Mouse (Mus musculus): Measurements from ENCODE around the gene 4930524B15Rik. TPM values are rescaled to one million over a fixed set of nuclear protein-coding genes. Genes with fewer than 3 reads are reported as not detected.
"Not testable (repeated sequence)": the region's sequence is repeated elsewhere in the genome, so short reads cannot be mapped to it uniquely, and the experiment has no call there.

Gene 4930524B15Rik
- polyA plus RNA-seq, 1 experiment from 2014 or later = not detected

DNA sequence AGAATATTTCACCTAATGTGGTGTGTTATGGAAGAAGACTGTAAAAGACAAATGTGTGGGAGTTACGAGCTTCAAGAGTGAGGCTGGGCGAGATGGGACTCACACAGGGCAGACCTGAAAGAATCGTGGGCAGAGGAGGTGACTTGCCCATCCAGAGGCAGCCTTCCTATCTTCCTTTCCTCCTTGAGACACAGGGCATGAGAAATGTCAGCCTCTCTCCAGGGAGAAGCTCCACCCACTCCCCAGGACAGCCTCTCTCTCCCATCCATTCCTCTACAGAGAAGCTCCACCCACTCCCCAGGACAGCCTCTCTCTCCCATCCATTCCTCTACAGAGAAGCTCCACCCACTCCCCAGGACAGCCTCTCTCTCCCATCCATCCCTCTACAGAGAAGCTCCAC is 42.7 kb downstream of the 4930524B15Rik start:
- WGBS = 88% methylated on average over 3 of the region's 3 CpGs
- H3K27me3 ChIP-seq (replicated peaks; ENCODE audit: control insufficient read depth, insufficient read depth, low read length); H3K4me2 ChIP-seq (ENCODE audit: low read depth, low read length); H3K9ac ChIP-seq (ENCODE audit: low read depth, low read length); H3K4me1 ChIP-seq (ENCODE audit: control insufficient read depth, insufficient read depth, low read length); H3K27ac ChIP-seq (ENCODE audit: low read length); H3K9me3 ChIP-seq (ENCODE audit: control insufficient read depth, low read length); H3K36me3 ChIP-seq (ENCODE audit: control insufficient read depth, insufficient read depth, low read length); ATAC-seq; H3K4me3 ChIP-seq (ENCODE audit: low read length): not testable (repeated sequence)

DNA sequence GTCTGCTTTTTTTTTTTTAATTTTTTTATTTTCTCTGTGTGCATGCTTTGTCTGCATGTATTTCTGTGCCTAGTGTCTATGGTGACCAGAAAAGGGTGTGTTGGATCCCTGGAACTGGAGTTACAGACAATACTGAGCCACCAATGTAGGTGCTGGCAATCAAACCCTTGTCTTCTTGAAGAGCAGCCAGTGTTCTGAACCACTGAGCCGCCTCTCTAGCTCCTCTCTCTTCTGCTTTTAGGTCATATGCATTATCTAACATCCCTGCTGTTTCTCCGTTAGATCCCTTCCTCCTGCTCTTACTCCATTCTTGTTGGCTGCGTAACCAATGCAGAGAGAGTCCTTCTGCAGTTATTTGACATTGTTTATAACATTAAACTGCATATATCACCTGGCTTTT is 43.5 kb downstream of the 4930524B15Rik start:
- 66% methylated on average over 3 of the region's 3 CpGs for WGBS
- no peaks in the 10 kb centered on the region for H3K4me1 ChIP-seq (ENCODE audit: control insufficient read depth, insufficient read depth, low read length)
- no peak overlapping the region for H3K27ac ChIP-seq (ENCODE audit: low read length)
- H3K9ac ChIP-seq (ENCODE audit: low read depth, low read length) = no peak overlapping the region
- no peak overlapping the region for H3K4me2 ChIP-seq (ENCODE audit: low read depth, low read length)
- H3K36me3 ChIP-seq (ENCODE audit: control insufficient read depth, insufficient read depth, low read length) = no peaks in the 10 kb centered on the region
- no peak overlapping the region for H3K4me3 ChIP-seq (ENCODE audit: low read length)
- 0 out of 2 replicates have a peak, but pooled peaks cover 3% of the 10 kb centered on the region for H3K27me3 ChIP-seq (replicated peaks; ENCODE audit: control insufficient read depth, insufficient read depth, low read length)
- H3K9me3 ChIP-seq (ENCODE audit: control insufficient read depth, low read length) = 0 out of 2 replicates have a peak, but pooled peaks cover 4% of the 10 kb centered on the region
- ATAC-seq = no peak

DNA sequence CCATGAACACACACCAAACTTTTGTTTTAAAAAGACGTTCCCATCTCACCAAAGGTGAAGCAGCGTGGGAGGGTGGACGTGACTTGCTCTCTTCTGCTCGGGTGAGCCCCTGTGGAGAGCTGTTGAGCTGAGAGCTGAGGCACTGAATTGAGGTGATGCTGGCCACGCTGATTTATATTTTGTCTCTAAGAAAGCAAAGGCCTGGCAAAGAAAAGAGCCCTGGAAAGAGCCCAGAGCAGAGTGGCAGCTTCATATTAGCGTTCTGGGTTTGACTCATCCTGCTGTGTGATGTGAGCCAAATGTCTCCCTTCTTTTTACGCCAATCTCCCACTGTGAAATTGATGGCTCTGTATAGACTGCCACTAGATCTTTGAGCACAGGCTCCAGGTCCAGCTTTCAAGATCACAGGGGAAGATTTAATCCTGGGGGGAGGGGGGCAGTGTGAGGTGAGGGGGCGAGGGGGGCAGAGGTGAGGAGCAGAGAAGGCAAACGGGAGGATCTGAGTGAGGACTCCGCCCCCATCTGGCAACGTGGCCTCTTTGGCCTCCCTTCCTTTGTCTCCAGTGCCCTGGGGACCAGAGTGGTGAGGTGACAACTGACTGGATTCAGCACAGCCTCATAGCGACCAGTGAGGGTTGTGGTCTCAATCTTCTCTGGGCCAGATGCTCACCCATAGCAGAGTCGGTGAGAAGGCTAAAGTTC is 44.7 kb downstream of the 4930524B15Rik start:
- WGBS = 30% methylated on average over 13 of the region's 13 CpGs
- no peaks in the 10 kb centered on the region for H3K4me1 ChIP-seq (ENCODE audit: control insufficient read depth, insufficient read depth, low read length)
- no peak overlapping the region for H3K27ac ChIP-seq (ENCODE audit: low read length)
- no peak overlapping the region for H3K9ac ChIP-seq (ENCODE audit: low read depth, low read length)
- H3K4me3 ChIP-seq (ENCODE audit: low read length) = no peak overlapping the region
- H3K27me3 ChIP-seq (replicated peaks; ENCODE audit: control insufficient read depth, insufficient read depth, low read length) = no peaks in the 10 kb centered on the region
- no peak; the same call in 1 of the 2 replicates for ATAC-seq
- H3K4me2 ChIP-seq (ENCODE audit: low read depth, low read length) = no peak overlapping the region
- 0 out of 2 replicates have a peak, but pooled peaks cover 4% of the 10 kb centered on the region for H3K9me3 ChIP-seq (ENCODE audit: control insufficient read depth, low read length)
- no peaks in the 10 kb centered on the region for H3K36me3 ChIP-seq (ENCODE audit: control insufficient read depth, insufficient read depth, low read length)

DNA sequence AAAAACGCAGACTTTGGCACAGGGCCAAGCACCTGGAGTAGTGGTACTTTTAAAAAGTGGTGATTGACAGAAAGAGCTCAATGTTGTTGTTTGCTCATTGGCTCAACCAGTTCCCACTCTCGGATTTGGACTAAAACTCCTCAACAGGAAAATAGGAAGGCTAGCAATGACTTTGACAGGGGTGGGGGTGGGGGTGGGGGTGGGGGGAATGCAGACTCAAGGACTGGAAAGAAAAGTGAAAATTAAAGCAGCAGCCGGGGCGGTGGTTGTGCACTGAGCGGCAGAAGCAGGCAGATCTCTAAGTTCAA is 45.2 kb downstream of the 4930524B15Rik start:
- Histone ChIP-seq H3K36me3 (ENCODE audit: control insufficient read depth, insufficient read depth, low read length) (no peaks in the 10 kb centered on the region), H3K4me3 (ENCODE audit: low read length) (no peak overlapping the region), H3K4me1 (ENCODE audit: control insufficient read depth, insufficient read depth, low read length) (no peaks in the 10 kb centered on the region), H3K27me3 (replicated peaks; ENCODE audit: control insufficient read depth, insufficient read depth, low read length) (no peaks in the 10 kb centered on the region), H3K9ac (ENCODE audit: low read depth, low read length) (no peak overlapping the region), H3K4me2 (ENCODE audit: low read depth, low read length) (no peak overlapping the region), H3K27ac (ENCODE audit: low read length) (no peak overlapping the region), H3K9me3 (ENCODE audit: control insufficient read depth, low read length) (0 out of 2 replicates have a peak, but pooled peaks cover 4% of the 10 kb centered on the region)
- ATAC-seq = no peak
- 66% methylated on average over 5 of the region's 5 CpGs for WGBS

DNA sequence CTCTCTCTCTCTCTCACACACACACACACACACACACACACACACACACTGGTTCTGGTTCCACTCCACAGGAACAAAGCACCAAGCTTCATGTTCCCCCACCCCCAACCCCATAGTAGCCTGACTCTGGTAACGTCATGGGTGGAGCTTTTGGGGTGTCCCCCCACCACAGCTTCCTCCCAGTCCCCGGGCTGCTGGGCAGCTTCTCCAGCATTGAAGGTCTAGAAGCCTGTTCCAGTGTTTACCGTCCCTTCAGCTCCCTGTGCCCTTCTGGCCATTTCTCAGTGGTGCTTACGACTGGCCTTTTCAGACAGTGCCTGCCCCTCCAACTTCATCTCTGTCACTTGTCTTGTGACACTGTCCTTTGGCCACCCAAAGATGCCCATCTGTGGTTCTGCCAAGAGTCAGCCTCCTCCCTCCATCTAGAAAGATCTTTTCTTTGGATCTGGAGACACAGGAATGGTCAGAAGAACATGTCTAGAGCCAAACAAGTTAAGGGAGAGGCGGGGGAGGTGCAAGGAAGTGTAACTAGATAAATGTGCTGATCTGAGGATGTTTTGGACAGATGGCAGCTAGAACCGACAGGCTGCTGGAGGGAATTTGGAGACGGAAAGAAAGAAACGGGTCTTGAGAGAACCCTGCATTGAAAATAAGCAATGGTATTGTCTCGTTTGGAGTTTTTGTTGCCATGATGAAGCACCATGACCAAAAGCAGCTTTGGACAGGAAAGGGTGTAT is 46.6 kb downstream of the 4930524B15Rik start:
- 59% methylated on average over 9 of the region's 9 CpGs for WGBS
- Histone ChIP-seq H3K4me1 (ENCODE audit: control insufficient read depth, insufficient read depth, low read length) (no peaks in the 10 kb centered on the region), H3K27me3 (replicated peaks; ENCODE audit: control insufficient read depth, insufficient read depth, low read length) (no peaks in the 10 kb centered on the region), H3K4me3 (ENCODE audit: low read length) (no peak overlapping the region), H3K9me3 (ENCODE audit: control insufficient read depth, low read length) (no peaks in the 10 kb centered on the region), H3K9ac (ENCODE audit: low read depth, low read length) (no peak overlapping the region), H3K36me3 (ENCODE audit: control insufficient read depth, insufficient read depth, low read length) (no peaks in the 10 kb centered on the region), H3K4me2 (ENCODE audit: low read depth, low read length) (no peak overlapping the region), H3K27ac (ENCODE audit: low read length) (no peak overlapping the region)
- no peak for ATAC-seq

DNA sequence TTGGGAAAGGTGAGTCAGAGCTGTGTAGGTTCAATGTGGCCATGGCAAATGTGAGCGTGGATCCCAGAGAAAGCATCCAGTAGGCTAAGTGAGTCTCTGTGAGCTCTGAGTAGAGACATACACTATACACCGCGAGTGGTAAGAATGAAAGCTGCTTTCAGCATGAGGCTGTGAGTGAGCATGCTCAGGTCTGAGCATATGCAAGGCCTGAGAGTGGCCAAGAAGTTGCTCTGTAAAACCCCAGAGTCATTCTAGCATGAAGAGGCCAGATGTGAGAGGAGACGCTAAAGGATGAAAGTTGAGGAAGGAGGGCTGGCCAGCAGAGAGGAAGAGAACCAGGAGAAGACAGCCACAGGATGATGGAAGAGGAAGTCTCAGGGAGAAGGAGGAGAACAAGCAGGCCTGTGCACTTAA is 47.6 kb downstream of the 4930524B15Rik start:
- Histone ChIP-seq H3K27ac (ENCODE audit: low read length) (no peak overlapping the region), H3K9ac (ENCODE audit: low read depth, low read length) (no peak overlapping the region), H3K36me3 (ENCODE audit: control insufficient read depth, insufficient read depth, low read length) (no peaks in the 10 kb centered on the region), H3K4me2 (ENCODE audit: low read depth, low read length) (no peak overlapping the region), H3K27me3 (replicated peaks; ENCODE audit: control insufficient read depth, insufficient read depth, low read length) (no peaks in the 10 kb centered on the region), H3K9me3 (ENCODE audit: control insufficient read depth, low read length) (no peaks in the 10 kb centered on the region), H3K4me1 (ENCODE audit: control insufficient read depth, insufficient read depth, low read length) (no peaks in the 10 kb centered on the region), H3K4me3 (ENCODE audit: low read length) (no peak overlapping the region)
- WGBS = 80% methylated on average over 4 of the region's 4 CpGs
- ATAC-seq = no peak

DNA sequence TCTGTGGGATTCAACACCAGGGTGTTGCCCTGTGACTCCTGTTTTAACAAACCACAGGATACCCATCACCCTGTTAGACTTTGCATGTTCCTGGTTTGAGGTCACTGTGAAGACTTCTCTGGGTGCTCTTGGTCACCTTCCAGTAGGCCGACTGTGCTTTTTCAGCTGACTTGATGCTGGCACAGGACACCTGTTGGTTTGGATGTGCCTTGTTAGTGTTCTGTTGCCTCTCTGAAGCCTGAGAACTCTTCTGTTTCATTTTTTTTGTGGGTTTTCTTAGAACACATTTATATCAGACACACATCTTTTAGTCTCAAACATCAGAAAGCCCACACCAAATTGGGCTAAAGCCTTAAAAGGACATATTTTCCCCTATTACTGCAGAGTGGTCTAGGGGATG is 48.2 kb downstream of the 4930524B15Rik start:
- Histone ChIP-seq H3K4me3 (ENCODE audit: low read length) (no peak overlapping the region), H3K27ac (ENCODE audit: low read length) (no peak overlapping the region), H3K9me3 (ENCODE audit: control insufficient read depth, low read length) (no peaks in the 10 kb centered on the region), H3K36me3 (ENCODE audit: control insufficient read depth, insufficient read depth, low read length) (no peaks in the 10 kb centered on the region), H3K9ac (ENCODE audit: low read depth, low read length) (no peak overlapping the region), H3K27me3 (replicated peaks; ENCODE audit: control insufficient read depth, insufficient read depth, low read length) (no peaks in the 10 kb centered on the region), H3K4me1 (ENCODE audit: control insufficient read depth, insufficient read depth, low read length) (no peaks in the 10 kb centered on the region), H3K4me2 (ENCODE audit: low read depth, low read length) (no peak overlapping the region)
- no peak for ATAC-seq
- 90% methylated on average over 1 of the region's 1 CpGs for WGBS

DNA sequence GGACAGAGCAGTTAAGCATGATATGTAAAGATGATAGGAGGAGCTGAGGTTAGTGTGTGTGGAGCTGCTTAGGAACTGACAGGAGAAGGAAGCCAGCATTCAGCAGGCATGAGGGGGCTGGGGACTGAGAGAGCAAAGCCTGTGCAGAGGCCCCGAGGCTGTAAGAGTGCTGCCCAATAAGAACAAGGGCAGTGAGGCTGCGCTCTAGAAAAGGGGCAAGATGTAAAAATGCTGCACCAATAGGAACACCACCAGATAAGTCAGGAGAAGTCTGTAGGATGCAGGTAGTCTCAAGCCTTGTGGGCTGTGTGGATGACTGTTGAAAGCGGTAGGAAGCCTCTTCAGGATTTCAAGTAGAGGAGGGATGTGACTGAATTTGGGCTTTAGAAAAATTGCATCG is 52.8 kb downstream of the 4930524B15Rik start:
- no peak for ATAC-seq
- H3K4me1 ChIP-seq (ENCODE audit: control insufficient read depth, insufficient read depth, low read length) = no peaks in the 10 kb centered on the region
- 57% methylated on average over 4 of the region's 4 CpGs for WGBS

DNA sequence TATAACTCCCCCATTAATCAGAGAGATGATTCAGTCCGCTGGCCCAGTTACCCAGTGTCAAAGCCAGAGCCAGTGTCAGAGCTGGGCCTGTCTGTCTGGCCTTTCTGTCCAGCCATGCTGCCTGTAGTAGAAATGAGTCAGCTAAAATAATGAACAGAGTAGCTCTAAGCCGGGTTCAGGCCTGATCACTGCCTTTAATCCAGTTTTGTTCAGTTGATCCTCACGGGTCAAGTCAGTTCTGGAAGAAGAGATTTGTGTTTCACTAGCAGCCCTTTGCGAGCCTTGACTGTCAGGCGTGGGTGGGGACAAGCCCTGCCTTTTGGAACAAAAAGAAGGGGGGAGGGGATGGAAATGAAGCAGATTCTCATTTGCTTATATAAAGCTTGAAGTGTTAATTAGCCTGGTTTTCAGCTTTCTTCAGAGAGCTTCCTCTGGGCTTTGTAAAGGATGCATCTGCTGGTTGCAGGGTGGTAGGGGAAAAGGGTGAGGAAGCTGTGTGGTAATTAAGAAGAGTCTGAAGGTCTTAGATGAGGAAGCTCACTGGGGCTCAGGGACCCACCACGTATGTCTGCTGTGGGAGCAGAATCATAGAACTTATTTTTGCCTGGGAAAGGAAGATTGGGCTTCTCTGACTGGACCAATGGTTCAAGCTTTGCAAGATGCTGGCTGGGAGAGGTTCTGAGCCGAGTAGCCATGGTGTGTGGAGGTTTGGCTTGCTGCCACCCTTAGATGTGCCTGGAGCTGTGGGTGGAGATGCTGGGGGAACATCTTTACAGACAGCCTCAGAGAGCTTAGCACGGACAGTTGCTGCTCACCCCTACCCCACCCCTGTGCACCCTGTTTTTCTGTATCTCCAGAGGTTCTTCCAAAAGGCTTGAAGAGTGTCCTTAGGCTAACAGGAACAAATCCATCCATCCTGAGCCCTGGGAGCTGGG is 54.9 kb downstream of the 4930524B15Rik start:
- no peaks in the 10 kb centered on the region for H3K27me3 ChIP-seq (replicated peaks; ENCODE audit: control insufficient read depth, insufficient read depth, low read length)
- no peak overlapping the region; the same call in 1 of the 2 replicates for H3K9ac ChIP-seq (ENCODE audit: low read depth, low read length)
- H3K9me3 ChIP-seq (ENCODE audit: control insufficient read depth, low read length) = no peaks in the 10 kb centered on the region
- H3K4me1 ChIP-seq (ENCODE audit: control insufficient read depth, insufficient read depth, low read length) = no peaks in the 10 kb centered on the region
- H3K4me3 ChIP-seq (ENCODE audit: low read length) = no peak overlapping the region
- 42% methylated on average over 8 of the region's 8 CpGs for WGBS
- no peak overlapping the region for H3K27ac ChIP-seq (ENCODE audit: low read length)
- H3K4me2 ChIP-seq (ENCODE audit: low read depth, low read length) = no peak overlapping the region
- H3K36me3 ChIP-seq (ENCODE audit: control insufficient read depth, insufficient read depth, low read length) = no peaks in the 10 kb centered on the region
- no peak for ATAC-seq

More for the DNA sequence above, 52.8 kb downstream of the 4930524B15Rik start:
- Histone ChIP-seq H3K9ac (ENCODE audit: low read depth, low read length) (no peak overlapping the region), H3K27ac (ENCODE audit: low read length) (no peak overlapping the region), H3K27me3 (replicated peaks; ENCODE audit: control insufficient read depth, insufficient read depth, low read length) (no peaks in the 10 kb centered on the region), H3K4me3 (ENCODE audit: low read length) (no peak overlapping the region), H3K4me2 (ENCODE audit: low read depth, low read length) (no peak overlapping the region), H3K9me3 (ENCODE audit: control insufficient read depth, low read length) (no peaks in the 10 kb centered on the region), H3K36me3 (ENCODE audit: control insufficient read depth, insufficient read depth, low read length) (no peaks in the 10 kb centered on the region)
